Mouse (Mus musculus): ENCODE data around the gene Ankrd39. TPM values are rescaled to one million over a fixed set of nuclear protein-coding genes. Genes with fewer than 3 reads are reported as not detected.
"Not testable (repeated sequence)": the region's sequence is repeated elsewhere in the genome, so short reads cannot be mapped to it uniquely, and the experiment has no call there.

The Ankrd39 gene
- polyA plus RNA-seq, 1 experiment, result 6.4 TPM

DNA sequence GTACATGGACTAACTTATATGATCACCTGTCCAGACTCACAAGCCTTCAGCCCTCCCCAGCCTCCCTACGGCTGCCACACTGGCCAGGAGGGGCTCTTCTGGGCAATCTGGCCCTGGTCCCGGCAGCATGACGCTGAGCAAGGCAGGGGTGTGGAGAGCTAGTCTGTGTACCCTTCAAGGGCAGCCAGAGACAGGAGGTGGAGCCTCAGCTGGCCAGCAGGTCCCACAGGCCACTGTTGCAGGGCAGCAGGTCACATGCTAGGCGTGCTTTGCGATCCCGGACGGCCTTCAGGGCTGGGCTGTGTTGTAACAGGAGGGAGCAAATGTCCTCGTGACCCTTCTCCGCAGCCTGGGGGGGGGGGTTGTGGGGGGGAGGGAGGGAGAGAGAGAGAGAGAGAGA lies 8.1 kb downstream of the Ankrd39 start, which contains the start of gene Gm42417:
Gm42417 (minus strand) TSS at position 244 of the 400 bp plus-strand sequence.
- H3K9me3 ChIP-seq (replicated peaks; ENCODE audit: control insufficient read depth, insufficient read depth, low read length, poor library complexity, severe bottlenecking), result no peaks in the 10 kb centered on the region
- no peak within 1 kb of the TSS for H3K27ac ChIP-seq (ENCODE audit: insufficient read depth, low read length)
- no peaks in the 10 kb centered on the region for H3K4me1 ChIP-seq (ENCODE audit: control insufficient read depth, insufficient read depth, low read length)
- no peak within 1 kb of the TSS for H3K4me3 ChIP-seq (ENCODE audit: low read depth, low read length)
- no peaks in the 10 kb centered on the region for H3K27me3 ChIP-seq (ENCODE audit: control insufficient read depth, insufficient read depth, low read length, poor library complexity, severe bottlenecking)
- no peak for TF ChIP-seq CTCF (IDR thresholded peaks at IDR 0.05; ENCODE audit: low read depth, low read length)
- no peak within 1 kb of the TSS for H3K9ac ChIP-seq (ENCODE audit: low read depth, poor library complexity, severe bottlenecking)
- no peaks in the 10 kb centered on the region for H3K36me3 ChIP-seq (ENCODE audit: control insufficient read depth, insufficient read depth, low read length, poor library complexity, severe bottlenecking)

DNA sequence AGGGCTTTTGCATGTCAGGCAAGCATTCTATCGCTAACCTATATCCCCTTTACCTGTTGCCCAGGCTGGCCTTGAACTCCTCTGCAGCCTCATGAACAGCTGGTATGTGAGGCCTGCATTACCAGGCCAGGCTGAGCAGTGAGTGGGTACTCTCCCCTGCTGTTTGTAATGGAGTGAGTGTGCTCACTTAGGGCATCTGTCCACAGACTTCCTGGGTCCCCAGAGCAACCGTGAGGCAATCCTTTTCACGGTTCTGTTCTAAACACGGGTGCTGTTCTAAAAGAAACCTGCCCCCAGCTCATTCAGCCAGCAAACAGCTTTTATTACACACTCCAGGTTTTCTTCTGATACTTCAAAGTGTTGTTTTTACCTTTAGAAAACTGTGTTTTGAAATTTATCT lies 8.5 kb downstream of the Ankrd39 start:
- TF ChIP-seq EP300 (IDR thresholded peaks at IDR 0.05; ENCODE audit: insufficient read depth, low read depth, low read length) (no peak), POLR2A (IDR thresholded peaks at IDR 0.05; ENCODE audit: insufficient read depth, low read length) (no peak), CTCF (IDR thresholded peaks at IDR 0.05; ENCODE audit: low read depth, low read length) (no peak)
- Histone ChIP-seq H3K27me3 (ENCODE audit: control insufficient read depth, insufficient read depth, low read length, poor library complexity, severe bottlenecking) (no peaks in the 10 kb centered on the region), H3K4me1 (ENCODE audit: control insufficient read depth, insufficient read depth, low read length) (no peaks in the 10 kb centered on the region), H3K4me3 (ENCODE audit: low read depth, low read length) (no peak overlapping the region), H3K9me3 (replicated peaks; ENCODE audit: control insufficient read depth, insufficient read depth, low read length, poor library complexity, severe bottlenecking) (no peaks in the 10 kb centered on the region), H3K9ac (ENCODE audit: low read depth, poor library complexity, severe bottlenecking) (no peak overlapping the region), H3K36me3 (ENCODE audit: control insufficient read depth, insufficient read depth, low read length, poor library complexity, severe bottlenecking) (no peaks in the 10 kb centered on the region), H3K27ac (ENCODE audit: insufficient read depth, low read length) (no peak overlapping the region)

DNA sequence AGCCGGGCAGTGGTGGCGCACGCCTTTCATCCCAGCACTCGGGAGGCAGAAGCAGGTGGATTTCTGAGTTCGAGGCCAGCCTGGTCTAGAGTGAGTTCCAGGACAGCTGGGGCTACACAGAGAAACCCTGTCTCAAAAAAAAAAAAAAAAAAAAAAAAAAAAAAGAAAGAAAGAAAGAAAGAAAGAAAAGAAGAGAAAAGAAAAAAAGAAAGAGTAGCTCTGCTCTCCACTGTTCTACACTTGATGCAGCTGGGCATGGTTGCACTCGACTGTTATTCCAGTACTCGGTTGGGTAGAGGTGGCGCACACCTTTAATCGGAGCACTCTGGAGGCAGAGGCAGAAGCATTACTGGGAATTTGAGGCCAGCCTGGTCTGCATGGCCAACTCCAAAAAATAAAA lies 10.5 kb downstream of the Ankrd39 start, which contains the start of gene Ankrd23:
Ankrd23 (minus strand) TSS at position 101 of the 400 bp plus-strand sequence.
- H3K4me1 ChIP-seq (ENCODE audit: control insufficient read depth, insufficient read depth, low read length); H3K9me3 ChIP-seq (replicated peaks; ENCODE audit: control insufficient read depth, insufficient read depth, low read length, poor library complexity, severe bottlenecking); H3K27ac ChIP-seq (ENCODE audit: insufficient read depth, low read length): not testable (repeated sequence)

DNA sequence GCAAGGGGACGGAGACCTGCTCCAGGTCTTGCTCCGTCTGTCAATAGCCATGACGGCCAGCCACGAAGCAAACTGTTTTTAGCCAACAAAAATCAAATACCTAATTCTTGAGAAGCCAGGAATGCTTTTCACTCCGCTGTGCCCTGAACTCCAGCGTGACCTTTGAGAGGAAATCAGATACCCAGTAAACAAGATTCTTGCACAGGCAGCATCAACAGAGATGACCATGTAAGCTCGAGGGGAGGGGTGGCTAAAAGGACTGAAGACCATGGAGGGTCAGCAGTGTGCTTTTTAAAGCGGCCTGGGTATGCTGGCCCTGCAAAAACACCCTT lies 10.9 kb downstream of the Ankrd39 start:
- H3K4me1 ChIP-seq (ENCODE audit: control insufficient read depth, insufficient read depth, low read length), result no peaks in the 10 kb centered on the region
- no peaks in the 10 kb centered on the region for H3K9me3 ChIP-seq (replicated peaks; ENCODE audit: control insufficient read depth, insufficient read depth, low read length, poor library complexity, severe bottlenecking)
- no peak overlapping the region for H3K27ac ChIP-seq (ENCODE audit: insufficient read depth, low read length)
- H3K27me3 ChIP-seq (ENCODE audit: control insufficient read depth, insufficient read depth, low read length, poor library complexity, severe bottlenecking), result no peaks in the 10 kb centered on the region
- TF ChIP-seq POLR2A (IDR thresholded peaks at IDR 0.05; ENCODE audit: insufficient read depth, low read length), result no peak
- TF ChIP-seq EP300 (IDR thresholded peaks at IDR 0.05; ENCODE audit: insufficient read depth, low read depth, low read length), result no peak
- TF ChIP-seq CTCF (IDR thresholded peaks at IDR 0.05; ENCODE audit: low read depth, low read length), result no peak
- H3K36me3 ChIP-seq (ENCODE audit: control insufficient read depth, insufficient read depth, low read length, poor library complexity, severe bottlenecking), result no peaks in the 10 kb centered on the region
- no peak overlapping the region for H3K9ac ChIP-seq (ENCODE audit: low read depth, poor library complexity, severe bottlenecking)
- H3K4me3 ChIP-seq (ENCODE audit: low read depth, low read length), result no peak overlapping the region

More for the DNA sequence above, 10.5 kb downstream of the Ankrd39 start, which contains the start of gene Ankrd23:
- not testable (repeated sequence) for H3K4me3 ChIP-seq (ENCODE audit: low read depth, low read length); H3K27me3 ChIP-seq (ENCODE audit: control insufficient read depth, insufficient read depth, low read length, poor library complexity, severe bottlenecking); H3K36me3 ChIP-seq (ENCODE audit: control insufficient read depth, insufficient read depth, low read length, poor library complexity, severe bottlenecking); H3K9ac ChIP-seq (ENCODE audit: low read depth, poor library complexity, severe bottlenecking)

DNA sequence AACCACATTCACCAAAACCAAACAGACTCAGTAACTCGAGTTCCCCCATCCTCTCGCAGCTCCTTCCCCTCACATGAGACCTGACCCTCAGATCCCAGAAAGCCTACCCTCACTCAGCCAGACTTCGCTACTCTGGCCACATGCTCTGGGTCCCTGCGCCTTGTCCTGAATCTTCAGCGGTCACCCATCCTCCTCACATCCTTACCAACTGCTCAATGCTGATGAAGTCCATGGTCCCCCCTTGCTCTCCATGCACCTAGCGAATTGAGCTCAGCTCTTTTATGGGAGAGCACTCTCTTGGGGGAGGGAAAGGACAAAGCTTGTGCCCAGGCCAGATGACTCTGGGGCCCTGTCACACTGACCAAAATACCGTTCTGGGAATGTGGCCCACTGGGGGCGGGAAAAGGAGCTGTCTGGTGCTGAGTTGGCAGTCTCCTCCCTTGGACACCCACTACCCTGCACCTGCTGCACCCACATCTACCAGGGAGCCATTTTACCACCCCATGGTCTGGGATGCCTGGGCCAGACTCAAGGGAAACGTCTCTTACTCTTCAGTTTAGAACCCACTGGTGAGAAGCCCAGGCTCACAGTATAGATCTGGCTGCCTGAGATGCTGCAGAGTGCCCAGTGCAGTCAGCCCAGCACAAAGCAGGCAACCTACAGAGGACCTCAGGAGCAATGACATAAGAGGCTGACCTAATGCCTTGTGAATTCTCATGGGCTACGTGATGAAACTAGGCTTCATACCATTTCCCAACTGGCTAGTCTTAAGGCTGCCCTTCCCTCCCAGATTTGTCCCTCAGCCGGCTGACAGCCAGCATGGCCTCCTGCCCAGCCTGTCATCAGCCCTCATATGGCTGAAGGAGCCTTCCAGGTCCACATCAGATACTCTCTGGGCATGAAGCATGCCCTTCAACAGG lies 11.5 kb downstream of the Ankrd39 start:
- Histone ChIP-seq H3K9ac (ENCODE audit: low read depth, poor library complexity, severe bottlenecking) (no peak overlapping the region), H3K9me3 (replicated peaks; ENCODE audit: control insufficient read depth, insufficient read depth, low read length, poor library complexity, severe bottlenecking) (no peaks in the 10 kb centered on the region), H3K4me1 (ENCODE audit: control insufficient read depth, insufficient read depth, low read length) (no peaks in the 10 kb centered on the region), H3K27me3 (ENCODE audit: control insufficient read depth, insufficient read depth, low read length, poor library complexity, severe bottlenecking) (no peaks in the 10 kb centered on the region), H3K27ac (ENCODE audit: insufficient read depth, low read length) (no peak overlapping the region), H3K36me3 (ENCODE audit: control insufficient read depth, insufficient read depth, low read length, poor library complexity, severe bottlenecking) (no peaks in the 10 kb centered on the region), H3K4me3 (ENCODE audit: low read depth, low read length) (no peak overlapping the region)
- TF ChIP-seq CTCF (IDR thresholded peaks at IDR 0.05; ENCODE audit: low read depth, low read length) (no peak), POLR2A (IDR thresholded peaks at IDR 0.05; ENCODE audit: insufficient read depth, low read length) (no peak), EP300 (IDR thresholded peaks at IDR 0.05; ENCODE audit: insufficient read depth, low read depth, low read length) (no peak)

DNA sequence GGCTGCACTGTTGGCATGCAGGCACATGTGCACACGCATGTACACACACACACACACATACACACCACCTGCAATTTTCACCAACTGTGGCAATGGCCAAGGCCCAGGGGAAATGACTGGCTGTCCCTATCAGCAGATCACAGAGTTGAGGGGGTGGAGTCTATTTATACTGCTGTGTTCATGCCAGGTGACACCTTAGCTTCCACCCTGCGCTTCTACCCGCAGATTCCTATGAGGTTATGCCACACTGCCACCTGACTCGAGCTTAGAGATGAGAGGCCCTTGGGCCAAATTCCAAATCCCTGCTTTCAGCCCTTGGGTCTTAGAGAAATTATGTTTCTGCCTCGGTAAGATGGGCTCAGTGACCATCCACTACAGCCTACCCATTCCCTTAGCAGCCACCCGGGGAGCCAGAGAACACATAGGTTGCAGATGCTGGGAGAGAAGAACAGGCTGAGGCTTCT lies 12.6 kb downstream of the Ankrd39 start:
- H3K27me3 ChIP-seq (ENCODE audit: control insufficient read depth, insufficient read depth, low read length, poor library complexity, severe bottlenecking), result no peaks in the 10 kb centered on the region
- no peaks in the 10 kb centered on the region for H3K9me3 ChIP-seq (replicated peaks; ENCODE audit: control insufficient read depth, insufficient read depth, low read length, poor library complexity, severe bottlenecking)
- H3K36me3 ChIP-seq (ENCODE audit: control insufficient read depth, insufficient read depth, low read length, poor library complexity, severe bottlenecking), result no peaks in the 10 kb centered on the region
- no peak overlapping the region for H3K9ac ChIP-seq (ENCODE audit: low read depth, poor library complexity, severe bottlenecking)
- H3K4me1 ChIP-seq (ENCODE audit: control insufficient read depth, insufficient read depth, low read length), result no peaks in the 10 kb centered on the region
- no peak overlapping the region for H3K4me3 ChIP-seq (ENCODE audit: low read depth, low read length)
- H3K27ac ChIP-seq (ENCODE audit: insufficient read depth, low read length), result no peak overlapping the region
- TF ChIP-seq POLR2A (IDR thresholded peaks at IDR 0.05; ENCODE audit: insufficient read depth, low read length) (no peak), EP300 (IDR thresholded peaks at IDR 0.05; ENCODE audit: insufficient read depth, low read depth, low read length) (no peak), CTCF (IDR thresholded peaks at IDR 0.05; ENCODE audit: low read depth, low read length) (no peak)

Measured in ES-Bruce4 (cell line).